Mouse (Mus musculus): ENCODE results near the gene Pdzk1ip1. TPM values are rescaled to one million over a fixed set of nuclear protein-coding genes. Genes with fewer than 3 reads are reported as not detected.
A peak's percentile ranks its signal among the peaks of the same experiment; 100 is the strongest.

The Pdzk1ip1 gene
- total RNA-seq (2014; rRNA removed) (1.2 TPM in 1 of 2 replicates, not detected in the other), polyA plus RNA-seq (2015; fragmentation: Nextera tagmentation; extraction: Ambion mirVana) (2.4 TPM in 2 replicates)

DNA sequence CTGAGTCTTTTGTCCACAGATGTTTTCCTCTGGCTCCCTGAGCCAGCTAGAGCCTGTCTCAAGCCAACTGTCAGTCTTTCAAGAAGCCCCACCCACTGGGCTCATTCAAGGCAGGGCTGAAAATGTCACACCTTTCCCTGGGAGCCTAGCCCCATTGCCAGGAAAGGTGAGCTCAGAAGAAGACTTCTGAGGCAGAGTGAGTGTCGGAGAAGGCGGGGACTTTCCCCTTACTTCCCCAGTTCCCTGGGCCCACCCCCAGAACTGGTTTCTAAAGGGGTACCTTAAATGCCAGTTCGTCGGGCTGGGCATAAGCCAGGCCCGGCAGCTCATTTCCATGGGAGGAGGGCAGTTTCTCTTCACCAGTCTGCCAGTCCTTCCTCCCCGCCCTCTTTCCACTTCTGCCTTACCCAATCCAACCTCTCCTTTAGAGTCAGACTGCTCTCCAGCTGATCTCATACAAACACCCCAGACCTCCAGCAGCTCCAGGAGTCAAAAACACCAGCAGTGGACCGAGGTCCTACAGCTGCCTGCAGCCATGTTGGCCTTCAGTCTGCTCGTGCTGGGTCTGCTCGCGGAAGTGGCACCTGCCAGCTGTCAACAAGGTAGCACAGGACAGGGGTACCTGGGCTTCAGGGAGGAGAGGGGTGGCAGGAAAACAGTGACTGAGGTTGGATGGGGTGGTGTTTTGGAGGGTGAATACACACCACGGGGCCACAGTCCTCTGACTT lies at the start of gene Pdzk1ip1:
Gene Pdzk1ip1 (plus strand): TSS at position 98 of the 728 bp plus-strand sequence.
- no peaks in the 10 kb centered on the region for H3K36me3 ChIP-seq (ENCODE audit: insufficient read depth)
- no peak within 1 kb of the TSS for H3K4me3 ChIP-seq (ENCODE audit: low read depth, low read length)
- WGBS: 31% methylated on average over 11 of the region's 11 CpGs
- H3K27ac ChIP-seq (ENCODE audit: low read depth, low read length): no peak within 1 kb of the TSS
- no peak within 1 kb of the TSS for H3K9ac ChIP-seq
- DNase-seq (no peak), ATAC-seq (no peak)
- TF ChIP-seq CTCF (IDR thresholded peaks at IDR 0.05; ENCODE audit: low read depth): no peak
- H3K27me3 ChIP-seq (ENCODE audit: insufficient read depth, low read length): peaks cover 4% of the 10 kb centered on the region
- no peaks in the 10 kb centered on the region for H3K4me1 ChIP-seq (ENCODE audit: insufficient read depth)
- no peak within 1 kb of the TSS for H3K4me2 ChIP-seq (ENCODE audit: low read depth)
- H3K9me3 ChIP-seq (ENCODE audit: low read length): no peaks in the 10 kb centered on the region

DNA sequence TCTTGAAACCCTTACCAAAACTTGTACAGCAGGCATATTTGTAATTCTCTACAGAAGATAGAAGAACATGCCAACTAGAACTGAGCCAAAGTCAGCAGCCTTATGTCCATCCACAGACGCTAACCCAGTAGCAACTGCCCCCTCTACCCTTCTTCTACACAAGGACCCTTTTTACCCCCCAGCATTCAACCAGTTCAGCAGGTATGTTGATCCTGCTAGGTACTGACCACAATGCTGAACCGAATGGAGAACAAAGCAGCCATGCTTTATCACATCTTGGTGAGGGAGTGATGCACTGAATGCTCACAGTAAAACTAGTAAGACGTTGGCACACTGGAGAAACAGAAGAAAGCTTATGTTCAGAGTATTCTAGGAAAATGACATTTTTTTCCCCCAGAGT lies 42.9 kb upstream of the Pdzk1ip1 start:
- ATAC-seq (no peak), DNase-seq (no peak)
- Histone ChIP-seq H3K9ac (no peak overlapping the region), H3K4me1 (ENCODE audit: insufficient read depth) (no peaks in the 10 kb centered on the region), H3K27ac (ENCODE audit: low read depth, low read length) (no peak overlapping the region), H3K4me3 (ENCODE audit: low read depth, low read length) (no peak overlapping the region), H3K36me3 (ENCODE audit: insufficient read depth) (no peaks in the 10 kb centered on the region), H3K27me3 (ENCODE audit: insufficient read depth, low read length) (peaks cover 9% of the 10 kb centered on the region; the same call in 1 of the 2 replicates), H3K4me2 (ENCODE audit: low read depth) (no peak overlapping the region), H3K9me3 (ENCODE audit: low read length) (no peaks in the 10 kb centered on the region)
- 73% methylated on average over 3 of the region's 3 CpGs for WGBS
- no peak for TF ChIP-seq CTCF (IDR thresholded peaks at IDR 0.05; ENCODE audit: low read depth)

DNA sequence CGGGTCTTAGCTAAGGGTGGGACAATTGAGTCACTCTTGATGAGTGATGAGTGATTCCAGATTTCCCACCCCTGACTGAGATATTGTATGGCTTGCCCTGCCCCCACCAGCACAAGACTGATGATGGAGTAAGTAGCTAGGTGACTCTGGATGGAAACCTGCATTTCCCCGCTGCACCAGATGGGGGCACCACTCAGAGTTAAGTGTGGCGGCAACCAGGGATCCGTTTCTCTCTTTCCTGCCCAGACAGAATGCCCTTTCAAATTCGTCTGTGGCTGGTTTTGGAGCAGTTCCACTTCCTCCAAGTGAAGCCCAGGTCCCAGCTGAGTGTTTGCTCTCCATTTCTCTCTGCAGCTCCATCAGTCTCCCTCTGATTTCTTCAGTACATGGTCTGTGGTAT lies 40.8 kb upstream of the Pdzk1ip1 start:
- Histone ChIP-seq H3K4me1 (ENCODE audit: insufficient read depth) (no peaks in the 10 kb centered on the region), H3K4me2 (ENCODE audit: low read depth) (no peak overlapping the region), H3K27ac (ENCODE audit: low read depth, low read length) (no peak overlapping the region), H3K4me3 (ENCODE audit: low read depth, low read length) (no peak overlapping the region), H3K36me3 (ENCODE audit: insufficient read depth) (no peaks in the 10 kb centered on the region), H3K9ac (no peak overlapping the region), H3K9me3 (ENCODE audit: low read length) (no peaks in the 10 kb centered on the region), H3K27me3 (ENCODE audit: insufficient read depth, low read length) (peaks cover 30% of the 10 kb centered on the region)
- peak; percentile 53 for TF ChIP-seq CTCF (IDR thresholded peaks at IDR 0.05; ENCODE audit: low read depth)
- ATAC-seq (no peak), DNase-seq (no peak)
- 3% methylated on average over 5 of the region's 5 CpGs for WGBS

DNA sequence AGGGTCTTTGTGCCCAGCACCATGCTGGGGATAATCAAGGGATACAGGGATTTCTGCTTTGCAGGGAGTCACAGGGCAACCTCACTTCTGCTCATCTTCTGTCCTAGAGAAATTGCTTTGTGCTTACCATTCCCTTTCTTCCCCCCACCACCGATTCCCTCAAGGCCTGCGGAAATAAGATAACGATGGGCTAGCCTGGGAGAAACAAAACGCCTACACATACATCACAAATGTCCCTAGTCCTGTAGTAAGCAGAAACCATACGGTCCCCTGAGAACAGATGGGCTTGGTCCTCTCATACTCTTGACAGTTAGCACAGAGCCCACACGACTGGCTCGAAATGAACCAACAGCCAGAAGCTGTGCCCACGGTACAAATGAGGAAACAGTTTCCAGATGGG lies 40.3 kb upstream of the Pdzk1ip1 start:
- Histone ChIP-seq H3K9me3 (ENCODE audit: low read length) (no peaks in the 10 kb centered on the region), H3K4me2 (ENCODE audit: low read depth) (no peak overlapping the region), H3K36me3 (ENCODE audit: insufficient read depth) (no peaks in the 10 kb centered on the region), H3K27ac (ENCODE audit: low read depth, low read length) (no peak overlapping the region), H3K9ac (no peak overlapping the region), H3K27me3 (ENCODE audit: insufficient read depth, low read length) (peaks cover 34% of the 10 kb centered on the region), H3K4me1 (ENCODE audit: insufficient read depth) (no peaks in the 10 kb centered on the region), H3K4me3 (ENCODE audit: low read depth, low read length) (no peak overlapping the region)
- no peak for ATAC-seq
- 70% methylated on average over 8 of the region's 8 CpGs for WGBS
- TF ChIP-seq CTCF (IDR thresholded peaks at IDR 0.05; ENCODE audit: low read depth): no peak
- DNase-seq: no peak

DNA sequence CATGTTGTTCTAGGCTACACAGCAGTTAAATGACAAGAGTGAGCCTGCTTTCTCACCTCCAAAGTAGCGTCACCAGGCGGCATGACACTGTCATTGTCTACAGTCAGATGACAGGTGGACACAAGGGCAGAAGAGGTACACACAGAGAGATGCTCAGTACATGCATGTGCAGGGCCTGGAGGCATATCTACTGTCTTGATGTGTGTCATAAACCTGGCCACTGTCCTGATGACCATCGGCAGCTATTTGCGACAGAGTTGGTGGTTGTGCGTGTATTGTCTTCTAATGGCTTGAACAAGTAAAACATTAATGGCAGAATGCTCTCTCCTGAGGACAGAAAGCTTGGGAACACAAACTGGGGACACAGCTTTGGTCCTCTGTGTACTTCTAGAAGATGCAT lies 37.3 kb upstream of the Pdzk1ip1 start:
- ATAC-seq (no peak), DNase-seq (no peak)
- Histone ChIP-seq H3K27ac (ENCODE audit: low read depth, low read length) (no peak overlapping the region), H3K4me3 (ENCODE audit: low read depth, low read length) (no peak overlapping the region), H3K9ac (no peak overlapping the region), H3K36me3 (ENCODE audit: insufficient read depth) (no peaks in the 10 kb centered on the region), H3K4me2 (ENCODE audit: low read depth) (no peak overlapping the region), H3K27me3 (ENCODE audit: insufficient read depth, low read length) (peaks cover 64% of the 10 kb centered on the region), H3K9me3 (ENCODE audit: low read length) (no peaks in the 10 kb centered on the region), H3K4me1 (ENCODE audit: insufficient read depth) (no peaks in the 10 kb centered on the region)
- WGBS: 81% methylated on average over 5 of the region's 5 CpGs
- no peak for TF ChIP-seq CTCF (IDR thresholded peaks at IDR 0.05; ENCODE audit: low read depth)

DNA sequence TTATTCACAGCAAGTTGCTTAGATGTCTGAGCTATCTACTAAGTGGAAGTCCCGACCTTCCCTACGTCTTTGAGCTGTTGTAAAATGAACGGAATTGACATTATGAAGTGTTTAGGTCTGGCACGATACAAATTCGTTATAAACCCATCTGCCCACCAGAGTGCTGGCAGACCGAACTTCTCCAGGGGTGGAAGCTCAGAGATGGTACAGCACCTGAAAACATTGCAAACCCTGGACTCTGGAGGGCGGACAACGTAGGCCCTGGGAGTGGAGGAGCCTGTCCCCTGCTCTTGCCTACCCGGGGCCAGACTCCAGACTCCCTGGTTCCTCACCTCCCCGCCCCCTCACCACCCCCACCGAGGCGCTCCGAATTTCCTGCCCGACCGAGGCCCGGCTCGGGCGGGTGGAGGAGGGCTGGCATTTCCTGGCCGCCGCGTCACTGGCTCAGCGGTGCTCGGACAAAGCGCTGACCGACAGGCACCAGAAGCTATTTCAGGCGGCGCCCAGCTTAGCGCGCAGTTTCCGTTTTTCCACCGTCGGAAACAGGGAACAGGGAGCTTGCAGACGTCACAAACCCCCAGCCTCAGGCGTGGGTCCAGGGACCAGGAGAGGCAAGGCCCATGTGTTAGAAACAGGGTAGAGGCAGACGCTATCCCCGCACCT lies 36.0 kb upstream of the Pdzk1ip1 start:
- peaks cover 66% of the 10 kb centered on the region for H3K27me3 ChIP-seq (ENCODE audit: insufficient read depth, low read length)
- no peak for TF ChIP-seq CTCF (IDR thresholded peaks at IDR 0.05; ENCODE audit: low read depth)
- no peaks in the 10 kb centered on the region for H3K4me1 ChIP-seq (ENCODE audit: insufficient read depth)
- no peak overlapping the region for H3K27ac ChIP-seq (ENCODE audit: low read depth, low read length)
- DNase-seq (peak; percentile 16), ATAC-seq (0 out of 2 replicates have a peak, but pooled peaks have one; percentile 8)
- 0 out of 2 replicates have a peak overlapping the region, but pooled peaks have one; percentile 10 for H3K4me2 ChIP-seq (ENCODE audit: low read depth)
- H3K9me3 ChIP-seq (ENCODE audit: low read length): no peaks in the 10 kb centered on the region
- H3K36me3 ChIP-seq (ENCODE audit: insufficient read depth): no peaks in the 10 kb centered on the region
- WGBS: under 1% methylated on average over 36 of the region's 36 CpGs
- H3K4me3 ChIP-seq (ENCODE audit: low read depth, low read length): no peak overlapping the region
- H3K9ac ChIP-seq: no peak overlapping the region

DNA sequence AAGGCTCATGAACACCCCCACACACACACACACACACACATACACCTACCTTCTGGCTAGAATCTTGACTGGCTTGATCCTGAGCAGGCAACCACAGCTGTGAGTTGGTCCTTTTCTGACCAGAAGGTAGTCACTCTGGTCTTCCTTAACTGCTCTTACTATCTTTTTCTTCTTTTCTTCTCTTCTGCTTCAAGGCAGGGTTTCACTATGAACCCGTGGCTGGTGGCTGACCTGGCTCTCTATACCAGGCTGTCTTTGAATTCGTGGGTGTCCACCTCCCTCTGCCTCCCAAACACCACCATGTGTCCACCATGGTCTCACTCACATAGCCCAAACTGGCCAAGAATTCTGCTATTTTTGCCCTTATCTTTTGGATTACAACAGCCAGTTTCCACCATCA lies 33.5 kb upstream of the Pdzk1ip1 start:
- H3K4me2 ChIP-seq (ENCODE audit: low read depth): no peak overlapping the region
- DNase-seq (no peak), ATAC-seq (no peak)
- WGBS: 5% methylated on average over 2 of the region's 2 CpGs
- no peaks in the 10 kb centered on the region for H3K4me1 ChIP-seq (ENCODE audit: insufficient read depth)
- TF ChIP-seq CTCF (IDR thresholded peaks at IDR 0.05; ENCODE audit: low read depth): no peak
- no peak overlapping the region for H3K9ac ChIP-seq
- H3K4me3 ChIP-seq (ENCODE audit: low read depth, low read length): no peak overlapping the region
- peaks cover 86% of the 10 kb centered on the region for H3K27me3 ChIP-seq (ENCODE audit: insufficient read depth, low read length)
- no peak overlapping the region for H3K27ac ChIP-seq (ENCODE audit: low read depth, low read length)
- no peaks in the 10 kb centered on the region for H3K36me3 ChIP-seq (ENCODE audit: insufficient read depth)
- no peaks in the 10 kb centered on the region for H3K9me3 ChIP-seq (ENCODE audit: low read length)
